Mouse (Mus musculus) neural tube, embryonic 11.5 days (tissue): ENCODE results near the gene Uhrf2. TPM values are rescaled to one million over a fixed set of nuclear protein-coding genes. Genes with fewer than 3 reads are reported as not detected.
"Not testable (repeated sequence)": the region's sequence is repeated elsewhere in the genome, so short reads cannot be mapped to it uniquely, and the experiment has no call there.

Experiments
- ATAC-seq: fragments of 200-750 bp; cut with Nextera tagmentation; 2 replicates; pipeline ENCODE4 v1.8.0; 2017; ENCODE audit warnings: moderate number of reproducible peaks, mild to moderate bottlenecking, moderate TSS enrichment, moderate library complexity; ENCODE audit not compliant: insufficient read depth, low FRiP score, low TSS enrichment
- DNase-seq: peaks from one replicate; pipeline ENCODE4 v3.0.0-alpha.2; 2015; ENCODE audit warnings: low spot score
- H3K27ac ChIP-seq: fragments of 300-500 bp; sonication (generic); 2 replicates; pipeline ENCODE4 v1.5.1; 2014; ENCODE audit warnings: low read depth, mild to moderate bottlenecking, low read length
- H3K27me3 ChIP-seq: fragments of 300-500 bp; sonication (generic); 2 replicates; pipeline ENCODE4 v1.6.1; 2014; ENCODE audit warnings: mild to moderate bottlenecking, low read length, mixed read lengths; ENCODE audit not compliant: control insufficient read depth, insufficient read depth
- H3K36me3 ChIP-seq: fragments of 300-500 bp; sonication (generic); 2 replicates; pipeline ENCODE4 v1.6.1; 2014; ENCODE audit warnings: mild to moderate bottlenecking, low read length, moderate library complexity, mixed read lengths; ENCODE audit not compliant: control insufficient read depth, insufficient read depth
- H3K4me1 ChIP-seq: fragments of 300-500 bp; sonication (generic); 2 replicates; pipeline ENCODE4 v1.6.1; 2014; ENCODE audit warnings: low read length, mixed read lengths; ENCODE audit not compliant: control insufficient read depth, insufficient read depth
- H3K4me2 ChIP-seq: fragments of 300-500 bp; sonication (generic); 2 replicates; pipeline ENCODE4 v1.6.1; 2014; ENCODE audit warnings: low read depth, mild to moderate bottlenecking, moderate library complexity
- H3K4me3 ChIP-seq: fragments of 300-500 bp; sonication (generic); 2 replicates; pipeline ENCODE4 v1.5.1; 2014; ENCODE audit warnings: low read depth, low read length
- H3K9ac ChIP-seq: fragments of 300-500 bp; sonication (generic); 2 replicates; pipeline ENCODE4 v1.6.1; 2014; ENCODE audit warnings: mild to moderate bottlenecking, low read length
- H3K9me3 ChIP-seq: fragments of 300-500 bp; sonication (generic); 2 replicates; pipeline ENCODE4 v1.6.1; 2016; ENCODE audit warnings: low read length; ENCODE audit not compliant: control insufficient read depth
- WGBS: fragments of 180-500 bp; shearing (Covaris S2); extraction: QIAGEN DNeasy Blood & Tissue Kit; methylation state at CpG from one replicate; pipeline ENCODE4 v1.1.7; 2014; 5-methylcytosine and 5-hydroxymethylcytosine counted together
- polyA plus RNA-seq: library from polyadenylated mRNA; unstranded; fragments of >200 nt; fragmentation: Nextera tagmentation; extraction: Ambion mirVana; gene quantifications from 2 replicates; pipeline ENCODE4 v1.2.1, GENCODE M21; 2014

The Uhrf2 gene
- polyA plus RNA-seq, 1 experiment from 2014 or later: 79.1 TPM

GRCm38 (mm10) chr19:30010520-30011296, 19.6 kb upstream of the Uhrf2 start:
- Histone ChIP-seq H3K9me3 (no peaks in the 10 kb centered on the region), H3K4me2 (no peak overlapping the region), H3K4me3 (no peak overlapping the region), H3K36me3 (no peaks in the 10 kb centered on the region), H3K27ac (no peak overlapping the region), H3K4me1 (no peaks in the 10 kb centered on the region), H3K27me3 (no peaks in the 10 kb centered on the region), H3K9ac (no peak overlapping the region)
- no peak for DNase-seq
- 83% methylated on average over 13 of the region's 13 CpGs for WGBS
- no peak for ATAC-seq

- H3K4me3 ChIP-seq: no peak overlapping the region
- no peaks in the 10 kb centered on the region for H3K27me3 ChIP-seq
- H3K4me2 ChIP-seq: no peak overlapping the region
- H3K9me3 ChIP-seq: no peaks in the 10 kb centered on the region
- ATAC-seq: no peak
- no peak for DNase-seq
- 86% methylated on average over 3 of the region's 3 CpGs for WGBS
- no peak overlapping the region for H3K9ac ChIP-seq
- H3K36me3 ChIP-seq: no peaks in the 10 kb centered on the region
- no peaks in the 10 kb centered on the region for H3K4me1 ChIP-seq
- H3K27ac ChIP-seq: no peak overlapping the region
Measured at GRCm38 (mm10) chr19:30014331-30014730, 16.0 kb upstream of the Uhrf2 start.

- DNase-seq: no peak
- no peak for ATAC-seq
- Histone ChIP-seq H3K9me3 (no peaks in the 10 kb centered on the region), H3K4me2 (no peak overlapping the region), H3K36me3 (no peaks in the 10 kb centered on the region), H3K4me1 (no peaks in the 10 kb centered on the region), H3K27me3 (no peaks in the 10 kb centered on the region), H3K9ac (no peak overlapping the region), H3K4me3 (no peak overlapping the region), H3K27ac (no peak overlapping the region)
- WGBS: 69% methylated on average over 6 of the region's 6 CpGs
Measured at GRCm38 (mm10) chr19:30016156-30016555, 14.2 kb upstream of the Uhrf2 start.

- not testable (repeated sequence) for H3K4me2 ChIP-seq, H3K27ac ChIP-seq, H3K9me3 ChIP-seq, H3K4me3 ChIP-seq, H3K9ac ChIP-seq, DNase-seq, ATAC-seq, H3K4me1 ChIP-seq, H3K36me3 ChIP-seq, H3K27me3 ChIP-seq
- WGBS: 94% methylated on average over 10 of the region's 10 CpGs
Measured at GRCm38 (mm10) chr19:30023419-30023818, 6.9 kb upstream of the Uhrf2 start.

GRCm38 (mm10) chr19:30029002-30029710, 1.2 kb upstream of the Uhrf2 start:
- H3K27ac ChIP-seq: no peak overlapping the region
- no peak overlapping the region; the same call in 1 of the 2 replicates for H3K9ac ChIP-seq
- peak overlapping the region; percentile 98; the same call in 1 of the 2 replicates for H3K4me3 ChIP-seq
- 21% methylated on average over 11 of the region's 11 CpGs for WGBS
- peak; percentile 38 for DNase-seq
- H3K27me3 ChIP-seq: no peaks in the 10 kb centered on the region
- H3K36me3 ChIP-seq: no peaks in the 10 kb centered on the region
- peaks cover 8% of the 10 kb centered on the region; the same call in 1 of the 2 replicates for H3K4me1 ChIP-seq
- ATAC-seq: no peak
- H3K9me3 ChIP-seq: no peaks in the 10 kb centered on the region
- H3K4me2 ChIP-seq: peak overlapping the region; percentile 65

GRCm38 (mm10) chr19:30030636-30031467, 539 bp downstream of the Uhrf2 start:
- Histone ChIP-seq H3K27me3 (no peaks in the 10 kb centered on the region), H3K4me3 (peak overlapping the region; percentile 98), H3K27ac (peak overlapping the region; percentile 89), H3K4me2 (peak overlapping the region; percentile 65), H3K9ac (peak overlapping the region; percentile 100), H3K36me3 (no peaks in the 10 kb centered on the region), H3K9me3 (no peaks in the 10 kb centered on the region), H3K4me1 (peaks cover 12% of the 10 kb centered on the region; the same call in 1 of the 2 replicates)
- under 1% methylated on average over 68 of the region's 92 CpGs for WGBS
- DNase-seq (peak; percentile 65), ATAC-seq (no peak; the same call in none of the 2 replicates)

GRCm38 (mm10) chr19:30031468-30031931, 1.2 kb downstream of the Uhrf2 start:
- Histone ChIP-seq H3K4me2 (peak overlapping the region; percentile 65), H3K9ac (peak overlapping the region; percentile 100), H3K27me3 (no peaks in the 10 kb centered on the region), H3K4me1 (peaks cover 12% of the 10 kb centered on the region; the same call in 1 of the 2 replicates), H3K4me3 (peak overlapping the region; percentile 98), H3K36me3 (no peaks in the 10 kb centered on the region), H3K9me3 (no peaks in the 10 kb centered on the region), H3K27ac (no peak overlapping the region; the same call in 1 of the 2 replicates)
- ATAC-seq: no peak
- DNase-seq: no peak
- 6% methylated on average over 7 of the region's 7 CpGs for WGBS

- WGBS: 42% methylated on average over 3 of the region's 3 CpGs
- DNase-seq: no peak
- Histone ChIP-seq H3K27ac (no peak overlapping the region), H3K4me3 (peak overlapping the region; percentile 98), H3K9ac (no peak overlapping the region), H3K27me3 (no peaks in the 10 kb centered on the region), H3K36me3 (no peaks in the 10 kb centered on the region), H3K9me3 (no peaks in the 10 kb centered on the region), H3K4me1 (peaks cover 12% of the 10 kb centered on the region; the same call in 1 of the 2 replicates), H3K4me2 (peak overlapping the region; percentile 65)
- ATAC-seq: no peak
Measured at GRCm38 (mm10) chr19:30032206-30032605, 1.9 kb downstream of the Uhrf2 start.
